Mouse (Mus musculus) forebrain, postnatal 0 days (tissue): ENCODE results near the gene Fetub. TPM values are rescaled to one million over a fixed set of nuclear protein-coding genes. Genes with fewer than 3 reads are reported as not detected.

Experiments
- ATAC-seq: fragments of 200-750 bp; cut with Nextera tagmentation; 2 replicates; pipeline ENCODE4 v1.8.0; 2017; ENCODE audit warnings: mild to moderate bottlenecking, moderate library complexity
- DNase-seq: peaks from one replicate; pipeline ENCODE4 v3.0.0-alpha.2; 2015
- H3K27ac ChIP-seq: fragments of 300-500 bp; sonication (generic); 2 replicates; pipeline ENCODE4 v1.5.1; 2014; ENCODE audit warnings: low read depth, mild to moderate bottlenecking, antibody characterized with exemption, low read length, moderate library complexity, mixed read lengths
- H3K27me3 ChIP-seq: fragments of 300-500 bp; sonication (generic); 2 replicates; pipeline ENCODE4 v1.6.1; 2014; ENCODE audit warnings: mild to moderate bottlenecking, low read length, mixed read lengths; ENCODE audit not compliant: insufficient read depth
- H3K36me3 ChIP-seq: fragments of 300-500 bp; sonication (generic); 2 replicates; pipeline ENCODE4 v1.6.1; 2014; ENCODE audit warnings: mild to moderate bottlenecking, moderate library complexity; ENCODE audit not compliant: insufficient read depth
- H3K4me1 ChIP-seq: fragments of 300-500 bp; sonication (generic); 2 replicates; pipeline ENCODE4 v1.6.1; 2014; ENCODE audit warnings: antibody characterized with exemption; ENCODE audit not compliant: insufficient read depth
- H3K4me2 ChIP-seq: fragments of 300-500 bp; sonication (generic); 2 replicates; pipeline ENCODE4 v1.6.1; 2014; ENCODE audit warnings: low read depth, mild to moderate bottlenecking, moderate library complexity
- H3K4me3 ChIP-seq: fragments of 300-500 bp; sonication (generic); 2 replicates; pipeline ENCODE4 v1.5.1; 2014; ENCODE audit warnings: low read depth, low read length, mixed read lengths
- H3K9ac ChIP-seq: fragments of 300-500 bp; sonication (generic); 2 replicates; pipeline ENCODE4 v1.6.1; 2014; ENCODE audit warnings: mild to moderate bottlenecking
- H3K9me3 ChIP-seq: fragments of 300-500 bp; sonication (generic); 2 replicates; pipeline ENCODE4 v1.6.1; 2016; ENCODE audit warnings: low read length
- CTCF ChIP-seq: sonication (generic); IDR thresholded peaks from 2 replicates; pipeline ENCODE4 v1.5.1; 2016; ENCODE audit warnings: antibody characterized with exemption, control low read depth, low read depth
- WGBS: fragments of 180-500 bp; shearing (Covaris S2); extraction: QIAGEN DNeasy Blood & Tissue Kit; methylation state at CpG from one replicate; pipeline ENCODE4 v1.1.7; 2014; 5-methylcytosine and 5-hydroxymethylcytosine counted together
- polyA plus RNA-seq: library from polyadenylated mRNA; unstranded; fragments of >200 nt; fragmentation: Nextera tagmentation; extraction: Ambion mirVana; gene quantifications from 2 replicates; pipeline ENCODE4 v1.2.1, GENCODE M21; 2015
- total RNA-seq: library from RNA; depleted of rRNA; stranded (reverse); fragments of >200 nt; gene quantifications from 2 replicates; pipeline ENCODE4 v1.2.3, GENCODE M21; 2014

The Fetub gene
- total and polyA plus RNA-seq, 2 experiments from 2014 or later, result 0.15 TPM; not detected in 1

DNA sequence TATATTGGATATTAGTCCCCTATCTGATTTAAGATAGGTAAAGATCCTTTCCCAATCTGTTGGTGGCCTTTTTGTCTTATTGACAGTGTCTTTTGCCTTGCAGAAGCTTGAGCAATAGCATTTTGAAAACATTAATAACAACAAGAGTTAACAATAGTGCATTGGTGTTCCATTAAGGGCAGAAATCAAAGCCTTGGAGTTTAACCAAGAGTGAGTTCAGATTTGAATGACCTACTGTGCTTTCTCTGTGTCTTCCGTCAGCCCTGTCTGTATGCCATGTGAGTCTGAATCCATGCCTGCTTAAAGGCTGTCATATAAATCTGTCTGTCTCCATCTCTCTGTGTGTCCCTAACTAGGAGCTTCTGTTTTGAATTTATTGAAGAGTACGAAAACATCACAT, 29.2 kb downstream of the Fetub start:
- 79% methylated on average over 2 of the region's 2 CpGs for WGBS
- no peak for TF ChIP-seq CTCF
- H3K9ac ChIP-seq, result no peak overlapping the region

DNA sequence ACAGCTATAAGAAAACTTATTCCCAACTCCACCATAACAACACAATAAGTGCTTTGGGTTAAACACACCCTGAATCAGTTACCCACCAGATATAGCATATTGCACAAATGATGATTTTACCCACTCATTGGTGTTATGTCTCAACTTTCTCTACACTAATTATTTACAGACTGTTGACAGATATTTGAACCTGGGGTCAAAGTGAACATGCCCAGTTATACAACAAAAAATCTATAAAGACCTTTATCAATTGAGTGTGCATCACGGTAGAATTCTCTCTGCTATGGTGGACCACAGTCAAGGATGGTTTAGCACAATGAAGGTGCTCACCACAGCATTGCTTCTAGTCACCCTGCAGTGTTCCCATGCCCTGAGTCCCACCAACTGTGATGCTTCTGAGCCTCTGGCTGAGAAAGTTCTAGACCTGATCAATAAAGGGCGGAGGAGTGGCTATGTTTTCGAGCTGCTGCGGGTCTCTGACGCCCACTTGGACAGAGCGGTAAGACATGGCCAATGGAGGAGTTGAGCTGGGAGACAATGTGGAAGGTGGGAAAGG, 32.8 kb downstream of the Fetub start, which contains the start of gene Hrg:
Hrg (plus strand) TSS at position 233 of the 556 bp plus-strand sequence.
- Histone ChIP-seq H3K4me1 (no peaks in the 10 kb centered on the region), H3K4me3 (no peak within 1 kb of the TSS), H3K4me2 (no peak within 1 kb of the TSS), H3K36me3 (no peaks in the 10 kb centered on the region), H3K9me3 (no peaks in the 10 kb centered on the region), H3K27ac (no peak within 1 kb of the TSS), H3K9ac (no peak within 1 kb of the TSS), H3K27me3 (no peaks in the 10 kb centered on the region)
- 94% methylated on average over 6 of the region's 6 CpGs for WGBS
- ATAC-seq, result no peak
- DNase-seq, result no peak
- no peak for TF ChIP-seq CTCF

More for the DNA sequence above, 29.2 kb downstream of the Fetub start:
- no peak for DNase-seq
- no peak for ATAC-seq
- no peak overlapping the region for H3K4me3 ChIP-seq
- H3K27ac ChIP-seq, result no peak overlapping the region
- H3K27me3 ChIP-seq, result no peaks in the 10 kb centered on the region
- no peaks in the 10 kb centered on the region for H3K4me1 ChIP-seq
- H3K36me3 ChIP-seq, result no peaks in the 10 kb centered on the region
- H3K4me2 ChIP-seq, result no peak overlapping the region
- H3K9me3 ChIP-seq, result no peaks in the 10 kb centered on the region

DNA sequence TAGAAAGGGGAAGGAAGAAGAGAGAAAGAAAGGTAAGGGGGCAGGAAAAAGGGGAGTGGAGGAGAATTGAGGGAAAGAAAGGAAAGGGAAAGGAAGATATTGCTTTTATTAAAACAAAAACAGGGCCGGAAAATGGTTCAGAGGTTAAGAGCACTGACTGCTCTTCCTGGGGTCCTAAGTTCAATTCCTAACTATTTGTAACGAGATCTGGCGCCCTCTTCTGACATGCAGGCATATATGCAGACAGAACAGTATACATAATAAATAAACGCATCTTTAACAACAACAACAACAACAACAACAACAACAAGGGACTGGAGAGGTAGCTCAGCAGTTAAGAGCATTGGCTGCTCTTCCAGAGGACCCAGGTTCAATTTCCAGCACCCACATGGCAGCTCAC, 34.9 kb downstream of the Fetub start:
- TF ChIP-seq CTCF, result peak; percentile 43
- Histone ChIP-seq H3K4me1 (no peaks in the 10 kb centered on the region), H3K27ac (no peak overlapping the region), H3K27me3 (no peaks in the 10 kb centered on the region), H3K4me2 (no peak overlapping the region), H3K4me3 (no peak overlapping the region), H3K9ac (no peak overlapping the region), H3K9me3 (no peaks in the 10 kb centered on the region), H3K36me3 (no peaks in the 10 kb centered on the region)
- ATAC-seq, result no peak
- 36% methylated on average over 4 of the region's 4 CpGs for WGBS
- no peak for DNase-seq

DNA sequence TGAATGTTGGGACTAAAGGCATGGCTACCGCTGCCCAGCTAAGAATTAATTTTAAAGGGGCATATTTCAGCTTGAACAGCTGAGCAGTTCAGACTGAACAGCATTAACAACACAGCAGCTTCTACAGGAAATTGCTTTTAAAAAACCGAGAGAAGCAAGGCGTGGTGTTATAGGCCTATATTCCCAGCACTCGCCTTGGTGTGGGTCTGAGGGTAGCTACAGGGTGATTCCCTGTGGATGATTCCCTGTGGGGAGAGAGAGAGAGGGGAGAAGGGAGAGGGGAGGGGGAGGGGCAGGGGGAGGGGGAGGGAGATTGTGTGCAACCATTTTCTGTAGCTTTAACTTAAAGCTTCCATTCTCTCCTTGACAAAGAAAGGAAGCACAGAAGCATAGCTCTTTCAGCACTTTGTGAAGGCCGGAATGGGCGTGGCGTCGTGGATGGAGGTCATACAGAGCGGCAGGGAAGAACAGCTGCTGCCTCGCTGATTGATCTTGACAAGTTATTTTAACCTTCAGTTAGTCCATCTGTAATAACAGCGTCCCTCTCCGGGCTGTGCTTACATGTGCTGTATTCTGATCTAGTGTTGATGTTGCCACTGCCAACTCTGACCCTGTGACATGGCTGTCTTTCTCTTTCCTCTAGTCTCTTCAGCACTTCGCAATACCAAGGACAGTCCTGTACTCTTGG, 37.4 kb downstream of the Fetub start:
- no peak for ATAC-seq
- H3K4me3 ChIP-seq, result no peak overlapping the region
- no peak for DNase-seq
- no peaks in the 10 kb centered on the region for H3K27me3 ChIP-seq
- no peak overlapping the region for H3K27ac ChIP-seq
- H3K36me3 ChIP-seq, result no peaks in the 10 kb centered on the region
- no peaks in the 10 kb centered on the region for H3K9me3 ChIP-seq
- H3K4me1 ChIP-seq, result no peaks in the 10 kb centered on the region
- TF ChIP-seq CTCF, result no peak
- H3K4me2 ChIP-seq, result no peak overlapping the region
- 54% methylated on average over 13 of the region's 13 CpGs for WGBS
- H3K9ac ChIP-seq, result no peak overlapping the region

DNA sequence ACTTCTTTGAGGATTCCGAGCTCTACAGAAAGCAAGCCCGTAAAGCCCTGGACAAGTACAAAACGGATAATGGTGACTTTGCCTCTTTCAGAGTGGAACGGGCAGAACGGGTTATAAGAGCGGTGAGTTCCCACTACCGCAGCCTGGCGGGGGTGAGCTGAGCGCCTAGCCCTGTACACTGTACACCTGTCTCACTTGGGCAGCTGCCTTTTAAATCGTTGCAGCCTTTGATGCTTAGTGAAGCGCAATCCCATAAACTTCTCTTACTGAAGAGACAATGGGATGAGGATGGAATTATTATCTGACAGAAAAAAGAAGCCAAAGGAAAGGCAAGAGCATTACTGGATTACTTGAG, 37.9 kb downstream of the Fetub start:
- no peak for TF ChIP-seq CTCF
- no peak overlapping the region for H3K9ac ChIP-seq
- H3K36me3 ChIP-seq, result no peaks in the 10 kb centered on the region
- ATAC-seq (no peak), DNase-seq (no peak)
- H3K9me3 ChIP-seq, result no peaks in the 10 kb centered on the region
- no peaks in the 10 kb centered on the region for H3K27me3 ChIP-seq
- no peak overlapping the region for H3K4me3 ChIP-seq
- 71% methylated on average over 11 of the region's 11 CpGs for WGBS
- no peaks in the 10 kb centered on the region for H3K4me1 ChIP-seq
- no peak overlapping the region for H3K27ac ChIP-seq
- H3K4me2 ChIP-seq, result no peak overlapping the region

DNA sequence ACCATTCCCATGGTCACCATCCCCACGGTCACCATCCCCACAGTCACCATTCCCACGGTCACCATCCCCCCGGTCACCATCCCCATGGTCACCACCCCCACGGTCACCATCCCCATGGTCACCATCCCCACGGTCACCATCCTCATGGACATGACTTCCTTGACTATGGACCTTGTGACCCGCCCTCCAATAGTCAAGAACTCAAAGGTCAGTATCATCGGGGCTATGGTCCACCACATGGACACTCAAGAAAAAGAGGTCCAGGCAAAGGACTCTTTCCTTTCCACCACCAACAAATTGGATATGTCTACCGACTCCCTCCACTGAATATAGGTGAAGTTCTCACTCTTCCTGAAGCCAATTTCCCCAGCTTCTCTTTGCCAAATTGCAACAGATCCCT, 42.9 kb downstream of the Fetub start:
- 93% methylated on average over 8 of the region's 8 CpGs for WGBS
- Histone ChIP-seq H3K4me1 (no peaks in the 10 kb centered on the region), H3K4me3 (no peak overlapping the region), H3K27me3 (no peaks in the 10 kb centered on the region), H3K4me2 (no peak overlapping the region), H3K9ac (no peak overlapping the region), H3K36me3 (no peaks in the 10 kb centered on the region), H3K9me3 (no peaks in the 10 kb centered on the region), H3K27ac (no peak overlapping the region)
- TF ChIP-seq CTCF, result no peak
- DNase-seq (no peak), ATAC-seq (no peak)

DNA sequence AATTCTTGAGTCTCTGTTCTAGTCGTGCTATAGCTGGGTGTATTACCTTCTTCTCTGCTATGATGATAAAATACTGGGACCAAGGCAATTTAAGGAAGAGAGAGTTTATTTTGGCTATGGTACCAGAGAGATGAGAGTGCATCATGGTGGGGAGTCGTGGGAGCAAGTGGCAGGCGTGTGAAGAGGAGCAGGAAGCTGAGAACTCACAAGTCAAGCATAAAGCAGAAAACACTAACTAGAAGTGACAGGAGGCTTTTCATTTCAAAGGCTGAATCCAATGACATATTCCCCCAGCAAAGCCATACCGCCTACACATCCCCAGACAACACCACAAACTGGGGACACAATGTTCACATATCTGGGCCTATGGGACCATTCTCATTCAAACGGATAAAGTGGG, 44.1 kb downstream of the Fetub start:
- Histone ChIP-seq H3K9me3 (no peaks in the 10 kb centered on the region), H3K27ac (no peak overlapping the region), H3K36me3 (no peaks in the 10 kb centered on the region), H3K4me2 (no peak overlapping the region), H3K9ac (no peak overlapping the region), H3K4me1 (no peaks in the 10 kb centered on the region), H3K27me3 (no peaks in the 10 kb centered on the region), H3K4me3 (no peak overlapping the region)
- 84% methylated on average over 5 of the region's 5 CpGs for WGBS
- no peak for TF ChIP-seq CTCF
- DNase-seq, result no peak
- ATAC-seq, result no peak
